Mouse (Mus musculus) small intestine, adult 2 months (tissue): ENCODE measurements around the gene Kpna6. TPM values are rescaled to one million over a fixed set of nuclear protein-coding genes. Genes with fewer than 3 reads are reported as not detected.
A peak's percentile ranks its signal among the peaks of the same experiment; 100 is the strongest.

ENCODE experiments used
- H3K27ac ChIP-seq: fragments of 200-500 bp; 2 replicates; pipeline ENCODE4 v1.5.1; 2012; ENCODE audit warnings: low read depth, low read length, control low read depth, inconsistent platforms; ENCODE audit not compliant: insufficient read depth
- H3K27me3 ChIP-seq: fragments of 200-500 bp; 2 replicates; pipeline ENCODE4 v1.6.1; 2012; ENCODE audit warnings: mild to moderate bottlenecking, moderate library complexity, low read length, inconsistent platforms; ENCODE audit not compliant: control insufficient read depth, insufficient read depth
- H3K36me3 ChIP-seq: fragments of 200-500 bp; 2 replicates; pipeline ENCODE4 v1.6.1; 2012; ENCODE audit warnings: mild to moderate bottlenecking, low read length, control low read depth, inconsistent platforms; ENCODE audit not compliant: control insufficient read depth, insufficient read depth
- H3K4me1 ChIP-seq: fragments of 200-500 bp; 2 replicates; pipeline ENCODE4 v1.6.1; 2012; ENCODE audit warnings: low read length, inconsistent platforms, mixed read lengths; ENCODE audit not compliant: control insufficient read depth, insufficient read depth, insufficient read length
- H3K4me3 ChIP-seq: fragments of 200-500 bp; 2 replicates; pipeline ENCODE4 v1.5.1; 2012; ENCODE audit warnings: low read depth, mild to moderate bottlenecking, control low read depth, inconsistent platforms, low read length, moderate library complexity
- CTCF ChIP-seq: fragments of 200-500 bp; IDR thresholded peaks from 2 replicates; pipeline ENCODE4 v1.5.1; 2012; ENCODE audit warnings: low read depth, mild to moderate bottlenecking, control low read depth, inconsistent platforms, low read length, moderate library complexity, mixed read lengths; ENCODE audit not compliant: insufficient replicate concordance, insufficient read length; ENCODE audit errors: extremely low read depth
- POLR2A ChIP-seq: fragments of 200-500 bp; IDR thresholded peaks from 2 replicates; pipeline ENCODE4 v1.6.1; 2012; ENCODE audit warnings: low read depth, mild to moderate bottlenecking, control low read depth, inconsistent platforms, low read length, moderate library complexity
- WGBS: fragments of 180-500 bp; shearing (Covaris S2); methylation state at CpG from one replicate; pipeline ENCODE4 v1.1.7; 2018; 5-methylcytosine and 5-hydroxymethylcytosine counted together
- polyA plus RNA-seq: library from polyadenylated mRNA; depleted of rRNA; stranded (reverse); fragments of >200 nt; gene quantifications from 2 replicates; pipeline ENCODE4 v1.2.3, GENCODE M21; 2012

Gene Kpna6
- polyA plus RNA-seq, 1 experiment, result 10.9 TPM

DNA sequence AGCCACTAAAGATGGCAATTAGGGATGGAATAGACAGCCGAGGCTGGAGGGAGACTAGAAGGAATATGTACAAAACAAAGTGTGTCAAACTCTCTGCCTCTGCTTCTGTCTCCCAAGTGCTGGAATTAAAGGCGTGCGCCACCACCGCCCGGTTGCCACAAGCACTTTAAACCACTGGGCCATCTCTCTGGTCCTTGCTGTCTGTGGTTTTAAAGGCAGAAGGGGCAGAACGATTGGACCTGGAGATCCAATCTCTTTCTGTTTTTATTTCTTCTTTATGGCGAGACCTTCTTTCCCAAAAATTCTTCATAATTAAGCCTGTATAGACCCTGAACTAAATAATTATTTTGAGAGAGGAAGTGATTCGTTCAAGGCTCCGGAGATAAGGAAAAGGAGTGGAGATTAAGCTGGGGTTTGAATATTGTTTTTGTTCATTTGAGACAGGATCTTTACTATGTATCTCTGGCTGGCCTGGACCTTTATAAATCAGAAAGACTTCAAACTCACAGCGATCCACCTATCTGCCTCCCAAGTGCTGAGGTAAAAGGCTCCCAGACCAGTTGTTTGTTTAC is 397 bp upstream of the Kpna6 start:
- WGBS, result under 1% methylated on average over 10 of the region's 10 CpGs
- H3K4me3 ChIP-seq, result peak overlapping the region; percentile 77
- TF ChIP-seq CTCF, result 0 out of 2 replicates have a peak, but pooled peaks have one; percentile 11
- TF ChIP-seq POLR2A, result no peak

GRCm38 (mm10) chr4:129671491-129672082 is 980 bp downstream of the Kpna6 start:
- H3K27ac ChIP-seq, result peak overlapping the region; percentile 83
- peaks cover 6% of the 10 kb centered on the region; the same call in 1 of the 2 replicates for H3K4me1 ChIP-seq
- no peaks in the 10 kb centered on the region for H3K27me3 ChIP-seq
- no peak for TF ChIP-seq POLR2A
- peak; percentile 45; the same call in 1 of the 2 replicates for TF ChIP-seq CTCF
- H3K4me3 ChIP-seq, result peak overlapping the region; percentile 77
- H3K36me3 ChIP-seq, result peaks cover 7% of the 10 kb centered on the region
- 4% methylated on average over 12 of the region's 12 CpGs for WGBS

More for the DNA sequence above, 397 bp upstream of the Kpna6 start:
- peak overlapping the region; percentile 83 for H3K27ac ChIP-seq
- H3K4me1 ChIP-seq, result peaks cover 6% of the 10 kb centered on the region; the same call in 1 of the 2 replicates
- no peaks in the 10 kb centered on the region for H3K27me3 ChIP-seq
- H3K36me3 ChIP-seq, result peaks cover 4% of the 10 kb centered on the region; the same call in 1 of the 2 replicates

DNA sequence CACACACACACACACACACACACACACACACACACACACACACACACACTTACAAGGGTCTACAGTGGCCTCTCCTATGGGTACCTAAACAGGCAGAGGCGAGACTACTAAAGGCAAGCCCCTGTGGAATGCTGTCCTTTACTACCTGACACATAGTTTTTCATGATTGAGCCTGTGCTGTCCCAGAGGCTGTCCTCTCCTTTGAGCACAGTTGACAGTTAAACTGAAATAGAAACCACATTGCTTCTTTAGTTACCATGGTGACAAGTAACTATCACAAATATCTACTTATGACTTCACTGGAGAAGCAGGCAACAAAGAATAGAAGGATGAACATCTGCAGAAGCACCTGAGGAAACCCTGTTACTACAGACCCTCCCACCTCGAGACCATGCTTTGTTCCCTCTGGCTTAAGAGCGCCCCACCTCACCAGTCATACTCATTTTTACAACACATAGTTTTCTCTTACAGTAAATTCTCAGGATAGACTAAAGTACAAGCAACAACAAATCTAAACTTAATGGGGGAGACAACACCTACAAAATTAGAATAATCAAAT is 10.2 kb downstream of the Kpna6 start:
- TF ChIP-seq CTCF, result no peak
- TF ChIP-seq POLR2A, result no peak
- H3K36me3 ChIP-seq, result peaks cover 42% of the 10 kb centered on the region

GRCm38 (mm10) chr4:129661584-129661983 is 11.0 kb downstream of the Kpna6 start:
- Histone ChIP-seq H3K4me1 (no peaks in the 10 kb centered on the region), H3K4me3 (no peak overlapping the region), H3K27ac (no peak overlapping the region), H3K27me3 (no peaks in the 10 kb centered on the region), H3K36me3 (peaks cover 42% of the 10 kb centered on the region)
- WGBS, result 72% methylated on average over 3 of the region's 3 CpGs
- TF ChIP-seq POLR2A (no peak), CTCF (no peak)

More for the DNA sequence above, 10.2 kb downstream of the Kpna6 start:
- Histone ChIP-seq H3K27ac (no peak overlapping the region), H3K4me3 (no peak overlapping the region), H3K4me1 (no peaks in the 10 kb centered on the region), H3K27me3 (no peaks in the 10 kb centered on the region)
- 78% methylated on average over 3 of the region's 3 CpGs for WGBS

GRCm38 (mm10) chr4:129654770-129655169 is 17.8 kb downstream of the Kpna6 start:
- no peaks in the 10 kb centered on the region for H3K27me3 ChIP-seq
- H3K36me3 ChIP-seq, result peaks cover 69% of the 10 kb centered on the region
- no peak overlapping the region for H3K27ac ChIP-seq
- no peaks in the 10 kb centered on the region for H3K4me1 ChIP-seq
- H3K4me3 ChIP-seq, result no peak overlapping the region
- TF ChIP-seq POLR2A (no peak), CTCF (no peak)
- 91% methylated on average over 14 of the region's 14 CpGs for WGBS

GRCm38 (mm10) chr4:129650359-129650758 is 22.2 kb downstream of the Kpna6 start:
- H3K36me3 ChIP-seq, result peaks cover 77% of the 10 kb centered on the region
- 89% methylated on average over 8 of the region's 8 CpGs for WGBS
- no peaks in the 10 kb centered on the region for H3K27me3 ChIP-seq
- no peaks in the 10 kb centered on the region for H3K4me1 ChIP-seq
- no peak overlapping the region for H3K4me3 ChIP-seq
- H3K27ac ChIP-seq, result no peak overlapping the region
- TF ChIP-seq CTCF (no peak), POLR2A (no peak)

DNA sequence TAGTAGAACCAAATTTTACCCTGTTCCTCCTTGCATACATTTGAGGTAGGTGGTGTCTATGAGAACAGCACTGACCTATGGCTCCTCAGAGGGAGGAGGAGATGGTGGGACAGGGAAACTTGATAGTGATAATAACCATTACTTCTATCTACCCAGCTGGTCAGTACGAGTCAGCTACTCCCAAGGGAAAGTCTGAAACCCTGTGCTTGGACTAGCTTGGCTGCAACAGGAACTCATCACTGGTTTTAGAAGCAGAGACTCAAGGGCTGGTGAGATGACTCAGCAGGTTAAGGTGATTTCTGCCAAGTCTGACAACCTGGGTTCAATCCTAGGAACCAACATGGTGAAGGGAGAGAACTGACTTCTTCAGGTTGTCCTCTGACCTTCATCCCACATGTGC is 23.9 kb downstream of the Kpna6 start:
- WGBS, result 63% methylated on average over 1 of the region's 1 CpGs
- Histone ChIP-seq H3K36me3 (peaks cover 60% of the 10 kb centered on the region), H3K27me3 (no peaks in the 10 kb centered on the region), H3K4me3 (no peak overlapping the region), H3K4me1 (no peaks in the 10 kb centered on the region), H3K27ac (no peak overlapping the region)
- no peak for TF ChIP-seq CTCF
- TF ChIP-seq POLR2A, result no peak
